Mouse (Mus musculus) bone marrow, adult 2 months (tissue): Measurements from ENCODE around the gene 1110051M20Rik.

ENCODE experiments used
- CTCF ChIP-seq: fragments of 200-500 bp; IDR thresholded peaks from 2 replicates; pipeline ENCODE4 v1.5.1; 2011; ENCODE audit warnings: low read length, control low read depth; ENCODE audit not compliant: control insufficient read depth, insufficient read depth
- POLR2A ChIP-seq: fragments of 200-500 bp; IDR thresholded peaks from 2 replicates; pipeline ENCODE4 v1.6.1; 2011; ENCODE audit warnings: low read depth, mild to moderate bottlenecking, control low read depth, low read length, borderline replicate concordance; ENCODE audit not compliant: control insufficient read depth

GRCm38 (mm10) chr2:91300784-91301183 is 143.7 kb downstream of the 1110051M20Rik start:
- no peak for TF ChIP-seq CTCF
- TF ChIP-seq POLR2A = no peak
